Mouse (Mus musculus): Measurements from ENCODE around the gene Micall1. TPM values are rescaled to one million over a fixed set of nuclear protein-coding genes. Genes with fewer than 3 reads are reported as not detected.
A peak's percentile ranks its signal among the peaks of the same experiment; 100 is the strongest.

The Micall1 gene
- polyA plus RNA-seq, 2 experiments, result 0.69 to 1.6 TPM

DNA sequence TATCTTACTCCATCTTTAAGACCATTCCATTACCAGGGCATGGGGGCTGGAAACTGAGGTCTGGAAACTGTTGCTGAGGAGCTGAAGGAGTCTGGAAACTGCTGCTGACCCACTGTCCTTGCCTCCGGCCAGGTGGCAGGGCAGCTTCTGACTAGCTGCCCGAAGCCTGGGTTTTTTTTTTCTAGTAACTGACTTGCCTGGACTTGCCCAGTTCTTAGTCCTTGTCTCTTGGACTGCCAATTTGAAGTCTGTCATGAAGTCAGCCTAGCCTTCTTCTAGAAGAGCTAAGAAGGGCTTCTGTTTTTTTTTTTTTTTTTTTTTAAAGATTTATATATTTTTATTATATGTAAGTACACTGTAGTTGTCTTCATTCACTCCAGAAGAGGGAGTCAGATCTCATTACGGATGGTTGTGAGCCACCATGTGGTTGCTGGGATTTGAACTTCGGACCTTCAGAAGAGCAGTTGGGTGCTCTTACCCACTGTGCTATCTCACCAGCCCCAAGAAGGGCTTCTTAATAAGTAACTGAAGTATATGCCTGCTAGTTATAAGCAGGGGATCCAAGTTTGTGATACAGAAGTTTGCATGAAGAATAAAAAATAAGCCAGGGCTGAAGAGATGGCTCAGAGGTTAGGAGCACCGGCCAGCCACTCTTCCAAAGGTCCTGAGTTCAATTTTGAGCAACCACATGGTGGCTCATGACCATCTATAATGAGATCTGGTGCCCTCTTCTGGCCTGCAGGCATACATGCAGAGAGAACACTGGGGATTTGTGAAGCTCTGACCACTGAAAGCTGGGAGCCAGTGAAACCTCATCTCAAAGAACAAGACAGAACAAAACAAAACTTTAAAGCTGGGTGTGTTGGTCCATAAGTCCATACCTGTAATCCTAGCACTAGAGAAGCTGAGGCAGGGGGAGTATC lies 37.3 kb upstream of the Micall1 start:
- H3K27me3 ChIP-seq (ENCODE audit: control insufficient read depth, insufficient read depth, low read length), result no peaks in the 10 kb centered on the region
- H3K36me3 ChIP-seq (replicated peaks; ENCODE audit: control insufficient read depth, insufficient read depth, low read depth), result peaks cover under 1% of the 10 kb centered on the region; the same call in 1 of the 2 replicates
- no peak overlapping the region for H3K4me3 ChIP-seq (ENCODE audit: insufficient read depth in 1 of 2, low read depth in 2 of 2, low read length in 2 of 2)
- TF ChIP-seq EP300 (IDR thresholded peaks at IDR 0.05; ENCODE audit: low read depth) (no peak), CTCF (IDR thresholded peaks at IDR 0.05; ENCODE audit: low read depth) (peak; percentile 88)
- DNase-seq (ENCODE audit: low read depth in 3 of 3, low spot score in 3 of 3) (peak in 1 of 3 experiments; percentile 19), ATAC-seq (ENCODE audit: insufficient read depth) (no peak)
- no peak overlapping the region for H3K27ac ChIP-seq
- WGBS (ENCODE audit: insufficient replicate concordance), result 60% methylated on average over 5 of the region's 5 CpGs
- H3K4me2 ChIP-seq (ENCODE audit: low read depth), result no peak overlapping the region
- peaks cover 33 to 36% of the 10 kb centered on the region in 2 experiments for H3K4me1 ChIP-seq (replicated peaks; ENCODE audit: control insufficient read depth in 2 of 2, insufficient read depth in 2 of 2, low read length in 1 of 2)
- no peak overlapping the region for H3K9ac ChIP-seq (replicated peaks)
- H3K9me3 ChIP-seq (ENCODE audit: control insufficient read depth, low read length), result no peaks in the 10 kb centered on the region

DNA sequence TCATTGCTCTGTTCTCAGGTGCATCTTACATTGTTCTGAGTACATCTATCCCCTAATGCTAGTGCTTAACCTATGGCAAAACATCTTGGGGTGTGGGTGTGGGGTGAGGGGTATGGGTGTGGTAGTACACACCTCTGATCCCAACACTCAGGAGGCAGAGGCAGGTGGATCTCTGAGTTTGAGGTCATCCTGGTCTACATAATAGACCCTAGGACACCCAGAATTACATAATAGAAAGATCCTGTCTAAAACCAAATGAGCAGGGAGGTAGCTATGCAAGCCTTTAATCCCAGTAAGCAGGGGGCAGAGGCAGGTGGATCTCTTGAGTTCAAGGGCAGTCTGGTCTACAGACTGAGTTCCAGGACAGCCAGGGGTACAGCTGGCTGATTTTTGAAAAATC lies 34.9 kb upstream of the Micall1 start:
- H3K9ac ChIP-seq (replicated peaks), result no peak overlapping the region
- no peak for TF ChIP-seq EP300 (IDR thresholded peaks at IDR 0.05; ENCODE audit: low read depth)
- DNase-seq (ENCODE audit: low read depth in 3 of 3, low spot score in 3 of 3) (no peak), ATAC-seq (ENCODE audit: insufficient read depth) (no peak)
- peaks cover 10 to 17% of the 10 kb centered on the region in 2 experiments for H3K4me1 ChIP-seq (replicated peaks; ENCODE audit: control insufficient read depth in 2 of 2, insufficient read depth in 2 of 2, low read length in 1 of 2)
- H3K36me3 ChIP-seq (replicated peaks; ENCODE audit: control insufficient read depth, insufficient read depth, low read depth), result peaks cover 23% of the 10 kb centered on the region
- H3K4me2 ChIP-seq (ENCODE audit: low read depth), result no peak overlapping the region
- H3K27me3 ChIP-seq (ENCODE audit: control insufficient read depth, insufficient read depth, low read length), result no peaks in the 10 kb centered on the region
- no peak overlapping the region for H3K27ac ChIP-seq
- no peaks in the 10 kb centered on the region for H3K9me3 ChIP-seq (ENCODE audit: control insufficient read depth, low read length)
- H3K4me3 ChIP-seq (ENCODE audit: insufficient read depth in 1 of 2, low read depth in 2 of 2, low read length in 2 of 2), result no peak overlapping the region

DNA sequence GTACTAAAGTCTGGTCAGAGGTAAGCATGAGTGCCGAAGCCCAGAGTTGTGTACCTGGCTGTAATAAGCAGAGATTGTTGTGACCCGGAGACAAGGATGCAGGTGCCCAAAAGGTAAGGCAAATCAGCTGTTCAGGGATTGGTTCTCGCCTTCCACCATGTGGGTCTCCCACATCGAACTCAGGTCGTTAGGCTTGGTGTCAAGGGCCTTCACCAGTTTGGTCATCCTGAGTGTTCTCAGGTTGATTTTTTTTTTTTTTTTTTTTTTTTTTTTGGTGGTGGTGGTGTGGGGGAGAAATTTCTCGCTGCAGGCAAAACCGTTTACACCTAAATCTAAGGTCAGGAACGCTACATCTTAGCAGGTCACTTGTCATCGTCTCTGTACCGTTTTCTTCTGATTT lies 34.3 kb upstream of the Micall1 start:
- TF ChIP-seq EP300 (IDR thresholded peaks at IDR 0.05; ENCODE audit: low read depth) (no peak), CTCF (IDR thresholded peaks at IDR 0.05; ENCODE audit: low read depth) (no peak)
- Histone ChIP-seq H3K27me3 (ENCODE audit: control insufficient read depth, insufficient read depth, low read length) (no peaks in the 10 kb centered on the region), H3K4me3 (ENCODE audit: insufficient read depth in 1 of 2, low read depth in 2 of 2, low read length in 2 of 2) (peak overlapping the region; percentile 71 to 85), H3K9ac (replicated peaks) (peak overlapping the region; percentile 73), H3K27ac (peak overlapping the region; percentile 67), H3K36me3 (replicated peaks; ENCODE audit: control insufficient read depth, insufficient read depth, low read depth) (peaks cover 30% of the 10 kb centered on the region), H3K4me1 (replicated peaks; ENCODE audit: control insufficient read depth in 2 of 2, insufficient read depth in 2 of 2, low read length in 1 of 2) (peaks cover 8 to 15% of the 10 kb centered on the region in 2 experiments), H3K9me3 (ENCODE audit: control insufficient read depth, low read length) (no peaks in the 10 kb centered on the region), H3K4me2 (ENCODE audit: low read depth) (peak overlapping the region; percentile 97)
- 29% methylated on average over 10 of the region's 10 CpGs for WGBS (ENCODE audit: insufficient replicate concordance)
- DNase-seq (ENCODE audit: low read depth in 3 of 3, low spot score in 3 of 3) (no peak), ATAC-seq (ENCODE audit: insufficient read depth) (no peak)

DNA sequence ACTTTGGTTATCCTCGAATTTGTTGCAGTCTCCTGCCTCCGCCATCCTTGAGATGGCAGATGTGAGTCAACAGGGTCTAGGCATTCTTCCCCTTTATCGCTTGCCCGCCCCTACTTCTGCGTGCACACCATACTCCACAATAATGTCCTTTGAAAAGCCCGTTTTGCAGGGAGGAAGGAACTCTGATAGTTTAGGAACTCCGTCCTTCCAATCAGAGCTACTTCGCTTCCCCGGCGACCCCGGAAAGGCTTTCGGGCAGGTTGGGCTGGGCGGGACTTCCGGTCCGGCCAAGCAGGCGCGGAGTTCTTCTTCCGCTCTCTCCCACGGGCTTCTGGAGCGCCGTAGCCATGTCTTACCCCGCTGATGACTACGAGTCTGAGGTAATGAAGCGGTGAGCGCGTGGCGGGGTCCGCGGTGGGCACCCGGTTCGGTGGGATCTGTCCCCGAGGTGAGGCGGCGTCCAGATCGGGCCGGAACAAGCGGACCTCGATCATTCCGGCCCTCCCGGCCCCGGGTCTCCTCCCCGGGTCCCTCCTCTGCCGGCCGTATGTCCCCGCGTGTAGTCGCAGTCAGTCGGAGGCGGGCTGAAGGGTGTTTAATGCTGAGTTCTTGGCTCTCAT lies 33.7 kb upstream of the Micall1 start, which contains the start of gene Eif3l:
Gene Eif3l (plus strand): TSS at position 267 of the 620 bp plus-strand sequence.
- ATAC-seq (ENCODE audit: insufficient read depth), result peak; percentile 81
- Histone ChIP-seq H3K4me2 (ENCODE audit: low read depth) (peak within 1 kb of the TSS; percentile 97), H3K9ac (replicated peaks) (peak within 1 kb of the TSS; percentile 73), H3K4me1 (replicated peaks; ENCODE audit: control insufficient read depth in 2 of 2, insufficient read depth in 2 of 2, low read length in 1 of 2) (peaks cover 8 to 15% of the 10 kb centered on the region in 2 experiments), H3K9me3 (ENCODE audit: control insufficient read depth, low read length) (no peaks in the 10 kb centered on the region), H3K27ac (peak within 1 kb of the TSS; percentile 67), H3K4me3 (ENCODE audit: insufficient read depth in 1 of 2, low read depth in 2 of 2, low read length in 2 of 2) (peak within 1 kb of the TSS; percentile 71 to 85), H3K36me3 (replicated peaks; ENCODE audit: control insufficient read depth, insufficient read depth, low read depth) (peaks cover 36% of the 10 kb centered on the region), H3K27me3 (ENCODE audit: control insufficient read depth, insufficient read depth, low read length) (no peaks in the 10 kb centered on the region)
- under 1% methylated on average over 48 of the region's 49 CpGs for WGBS (ENCODE audit: insufficient replicate concordance)
- peak; percentile 52 for TF ChIP-seq CTCF (IDR thresholded peaks at IDR 0.05; ENCODE audit: low read depth)
- TF ChIP-seq EP300 (IDR thresholded peaks at IDR 0.05; ENCODE audit: low read depth), result no peak
- DNase-seq (ENCODE audit: low read depth in 3 of 3, low spot score in 3 of 3), result peak; percentile 71 to 73 (median 71)
